Mouse (Mus musculus) lung, adult 2 months (tissue): Measurements from ENCODE around the gene Itpk1. TPM values are rescaled to one million over a fixed set of nuclear protein-coding genes. Genes with fewer than 3 reads are reported as not detected.

Source experiments
- DNase-seq: peaks from one replicate; pipeline ENCODE4 v3.0.0; 2022
- H3K4me1 ChIP-seq: fragments of 200-500 bp; 2 replicates; pipeline ENCODE4 v1.6.1; 2011; ENCODE audit warnings: low read length; ENCODE audit not compliant: control insufficient read depth, insufficient read depth
- H3K4me3 ChIP-seq: fragments of 200-500 bp; replicated peaks from 2 replicates; pipeline ENCODE3; 2011; ENCODE audit warnings: low read depth, mild to moderate bottlenecking, control low read depth, low read length; ENCODE audit errors: extremely low read depth
- CTCF ChIP-seq: fragments of 200-500 bp; IDR thresholded peaks from 2 replicates; pipeline ENCODE4 v1.5.1; 2011; ENCODE audit warnings: mild to moderate bottlenecking, low read length, control low read depth; ENCODE audit not compliant: insufficient read depth
- POLR2A ChIP-seq: fragments of 200-500 bp; IDR thresholded peaks from 2 replicates; pipeline ENCODE4 v1.6.1; 2011; ENCODE audit warnings: low read depth, mild to moderate bottlenecking, control low read depth, low read length, borderline replicate concordance; ENCODE audit errors: extremely low read depth
- WGBS: fragments of 180-500 bp; shearing (Covaris S2); methylation state at CpG from one replicate; pipeline ENCODE4 v1.1.7; 2018; 5-methylcytosine and 5-hydroxymethylcytosine counted together
- polyA plus RNA-seq: library from polyadenylated mRNA; depleted of rRNA; stranded (reverse); fragments of >200 nt; gene quantifications from 2 replicates; pipeline ENCODE4 v1.2.3, GENCODE M21; 2012; rRNA removed

Itpk1 gene
- polyA plus RNA-seq, result 23.0 and 26.3 TPM in 2 replicates

DNA sequence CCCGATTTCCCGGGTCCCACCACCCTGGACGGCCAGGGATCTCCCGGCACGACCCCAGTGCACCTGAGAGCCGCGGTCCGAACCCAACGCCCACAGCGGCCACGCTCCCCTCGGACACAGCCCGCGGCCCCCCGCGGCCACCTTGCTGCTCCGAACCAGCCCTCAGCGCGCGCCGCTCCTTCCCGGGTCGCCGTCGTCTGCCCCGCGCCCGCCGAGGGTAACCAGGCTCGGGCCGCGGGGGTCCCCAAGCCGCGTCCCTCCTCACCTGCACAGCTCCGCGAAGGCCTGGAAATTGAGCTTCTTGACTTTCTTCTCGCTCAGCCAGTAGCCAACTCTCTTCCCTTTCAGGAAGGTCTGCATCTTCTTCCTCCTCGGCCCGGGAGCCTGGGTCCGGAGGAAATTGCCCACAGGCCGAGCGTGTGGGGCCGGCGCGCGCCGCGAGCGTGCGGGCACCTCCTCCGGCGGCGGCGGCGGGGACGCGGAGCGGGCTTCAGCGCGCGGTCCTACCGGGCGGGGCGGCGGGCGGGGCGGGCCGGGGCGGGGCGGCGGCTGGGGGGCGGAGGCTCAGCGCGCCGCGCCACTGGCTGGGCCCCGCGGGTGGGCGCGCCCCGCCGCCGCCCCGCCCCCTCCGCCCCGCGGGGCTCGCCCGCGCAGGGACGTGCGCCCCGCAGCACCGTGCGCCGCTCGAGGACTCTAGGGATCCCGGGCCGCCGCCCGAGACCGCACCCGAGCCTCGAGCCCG lies at the start of gene Itpk1:
Gene Itpk1 (minus strand): TSS at position 474 of the 742 bp plus-strand sequence.
- Histone ChIP-seq H3K4me1 (peaks cover 11% of the 10 kb centered on the region; the same call in 1 of the 2 replicates), H3K4me3 (peak within 1 kb of the TSS; percentile 76)
- 1% methylated on average over 103 of the region's 105 CpGs for WGBS
- no peak for TF ChIP-seq POLR2A
- no peak for TF ChIP-seq CTCF
- DNase-seq, result peak; percentile 57

DNA sequence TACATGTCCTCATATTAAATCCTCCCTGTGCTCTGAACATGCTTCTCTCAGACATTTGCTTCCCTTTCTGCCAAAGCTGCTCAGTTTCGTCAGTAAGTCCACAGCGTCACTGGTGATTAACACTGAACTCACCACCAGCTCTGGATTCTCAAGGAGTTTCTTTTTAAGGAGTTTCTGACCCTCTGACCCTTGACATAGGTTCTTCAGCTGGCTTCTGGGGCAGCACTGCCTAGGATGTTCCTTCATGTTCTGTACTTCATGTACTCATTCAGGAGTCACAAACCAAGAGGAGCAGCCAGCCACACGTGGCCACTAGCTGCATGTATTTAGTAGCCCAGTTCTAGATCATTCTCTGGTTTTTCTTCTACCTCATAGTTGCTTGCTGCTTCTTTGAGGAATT lies 43.5 kb upstream of the Itpk1 start:
- peaks cover 7% of the 10 kb centered on the region for H3K4me1 ChIP-seq
- H3K4me3 ChIP-seq, result no peak overlapping the region
- no peak for DNase-seq
- 78% methylated on average over 3 of the region's 3 CpGs for WGBS
- no peak for TF ChIP-seq POLR2A
- TF ChIP-seq CTCF, result no peak

DNA sequence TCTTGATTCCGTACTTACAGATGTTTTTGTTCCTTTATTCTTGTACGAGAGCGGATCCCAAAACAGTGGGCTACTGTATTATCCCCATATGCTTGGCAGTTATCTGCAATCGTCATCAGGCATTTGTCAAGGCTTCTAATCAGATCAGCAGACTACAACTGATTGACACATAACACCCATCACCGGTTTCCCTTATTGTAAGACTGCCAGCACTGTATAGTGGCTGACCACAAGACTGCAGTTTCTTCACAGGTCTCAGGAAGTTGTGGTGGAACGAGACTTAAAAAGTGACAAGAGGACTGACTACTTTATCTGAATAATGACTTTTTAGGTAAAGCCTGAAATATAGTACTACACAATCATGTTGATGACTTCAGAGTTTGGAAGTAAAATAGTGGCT lies 40.1 kb upstream of the Itpk1 start:
- TF ChIP-seq POLR2A (no peak), CTCF (no peak)
- Histone ChIP-seq H3K4me3 (no peak overlapping the region), H3K4me1 (peaks cover 7% of the 10 kb centered on the region)
- DNase-seq, result no peak
- 44% methylated on average over 6 of the region's 6 CpGs for WGBS

DNA sequence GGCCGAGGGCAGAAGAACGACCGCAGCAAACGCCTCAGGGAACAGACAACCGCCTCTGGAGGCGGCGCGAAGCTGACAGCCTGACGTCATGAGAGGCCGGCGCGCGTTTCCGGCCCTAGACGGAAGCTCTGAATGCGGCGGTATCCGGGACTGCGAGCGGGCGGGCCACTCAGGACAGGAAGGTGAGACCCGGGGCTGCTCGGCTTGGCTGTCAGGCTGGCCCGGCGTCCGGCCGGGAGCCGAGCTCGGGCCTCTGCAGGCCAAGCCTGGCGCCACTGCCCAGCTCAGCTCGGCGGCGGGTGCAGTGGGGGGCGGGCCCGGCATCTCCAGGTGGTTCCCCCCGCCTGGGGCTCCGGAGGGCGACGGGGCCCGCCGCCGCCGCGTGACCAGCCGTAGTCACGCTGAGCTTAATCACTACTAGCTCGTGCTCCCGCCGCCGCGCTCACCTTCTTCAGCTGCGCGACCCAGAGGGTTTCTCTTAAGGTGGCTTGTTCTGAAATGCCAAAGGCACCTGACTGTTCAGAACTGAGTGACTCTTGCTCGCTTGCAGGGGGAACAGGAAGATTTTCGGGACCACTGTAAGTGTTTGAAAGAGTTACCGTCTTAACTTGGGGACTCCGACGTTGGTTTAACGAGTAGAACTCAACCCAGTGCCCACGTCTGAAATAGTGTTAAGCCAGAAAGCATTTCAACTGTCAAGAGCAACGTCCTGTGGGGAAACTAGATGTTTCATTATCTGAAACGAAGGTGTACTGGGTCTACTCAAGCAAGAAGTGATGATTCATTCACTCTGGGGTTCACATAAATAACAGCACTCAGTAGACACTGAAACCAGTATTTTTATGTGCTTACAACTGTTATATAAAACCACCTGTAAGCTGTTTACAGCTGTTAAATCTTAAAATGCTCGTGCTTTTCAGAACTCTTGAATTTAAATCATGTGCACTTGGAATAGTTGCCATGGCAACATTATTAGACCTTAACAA lies 39.2 kb upstream of the Itpk1 start, which contains the start of the genes Moap1 and Tmem251:
Gene Moap1 (minus strand): TSS at position 73 of the 986 bp plus-strand sequence.
Gene Tmem251 (plus strand): TSS at position 174 of the 986 bp plus-strand sequence.
- under 1% methylated on average over 62 of the region's 63 CpGs for whole genome bisulfite sequencing
- TF ChIP-seq CTCF (no peak), POLR2A (peak; percentile 68; the same call in 1 of the 2 replicates)
- H3K4me1 ChIP-seq, result peaks cover 7% of the 10 kb centered on the region
- H3K4me3 ChIP-seq, result peak within 1 kb of the TSS; percentile 80
- DNase-seq, result peak; percentile 89

DNA sequence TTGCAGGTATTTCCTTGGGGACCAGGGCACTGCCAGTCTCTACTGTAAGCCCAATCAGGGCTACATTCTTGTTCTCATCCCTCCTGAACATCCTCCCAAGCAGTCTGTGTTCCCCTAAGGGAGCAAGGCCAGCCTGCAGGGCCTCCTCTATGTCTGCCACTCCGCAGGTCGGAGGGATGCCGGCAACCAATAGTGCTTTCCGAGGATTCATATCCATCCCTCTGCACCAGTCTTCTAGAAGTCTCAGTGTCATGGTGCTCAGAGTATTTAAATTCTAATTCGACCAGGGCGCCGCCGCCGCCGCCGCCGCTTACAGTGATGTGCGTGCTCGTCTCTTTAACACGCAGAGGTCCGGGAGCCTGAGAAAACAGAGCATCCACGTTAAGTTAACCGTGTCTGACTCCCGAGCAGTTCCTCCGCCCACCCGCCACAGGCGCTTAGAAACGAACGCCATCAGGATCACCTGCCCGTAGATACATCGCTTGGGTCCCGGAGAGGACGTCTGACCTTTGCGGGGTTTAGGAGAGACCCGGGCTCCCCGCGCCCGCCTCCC lies 38.4 kb upstream of the Itpk1 start:
- DNase-seq, result no peak
- under 1% methylated on average over 33 of the region's 33 CpGs for WGBS
- TF ChIP-seq CTCF (no peak), POLR2A (no peak)

DNA sequence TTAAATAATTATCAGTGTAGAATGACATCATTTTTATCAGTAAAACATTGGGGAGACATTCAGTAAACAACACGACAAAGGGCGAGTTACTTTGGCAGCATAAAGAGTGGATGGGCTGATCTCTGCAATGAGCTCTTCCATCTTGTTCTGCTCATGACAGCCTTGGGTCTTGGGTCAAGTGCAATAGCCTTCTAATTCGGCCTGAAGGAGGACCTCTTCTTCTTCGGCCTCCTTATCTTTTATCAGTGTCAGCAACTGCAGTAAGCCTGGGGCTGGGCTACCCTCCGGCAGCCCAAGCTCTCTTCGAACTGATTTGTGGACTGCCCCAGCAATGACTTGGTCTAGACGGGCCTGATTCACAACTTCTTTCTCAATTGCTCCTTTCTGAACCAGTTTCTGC lies 37.3 kb upstream of the Itpk1 start:
- Histone ChIP-seq H3K4me3 (no peak overlapping the region), H3K4me1 (peaks cover 7% of the 10 kb centered on the region)
- TF ChIP-seq POLR2A, result no peak
- TF ChIP-seq CTCF, result no peak
- WGBS, result 75% methylated on average over 7 of the region's 7 CpGs
- DNase-seq, result no peak

More for the DNA sequence above, 38.4 kb upstream of the Itpk1 start:
- H3K4me3 ChIP-seq, result peak overlapping the region; percentile 80
- peaks cover 7% of the 10 kb centered on the region for H3K4me1 ChIP-seq

DNA sequence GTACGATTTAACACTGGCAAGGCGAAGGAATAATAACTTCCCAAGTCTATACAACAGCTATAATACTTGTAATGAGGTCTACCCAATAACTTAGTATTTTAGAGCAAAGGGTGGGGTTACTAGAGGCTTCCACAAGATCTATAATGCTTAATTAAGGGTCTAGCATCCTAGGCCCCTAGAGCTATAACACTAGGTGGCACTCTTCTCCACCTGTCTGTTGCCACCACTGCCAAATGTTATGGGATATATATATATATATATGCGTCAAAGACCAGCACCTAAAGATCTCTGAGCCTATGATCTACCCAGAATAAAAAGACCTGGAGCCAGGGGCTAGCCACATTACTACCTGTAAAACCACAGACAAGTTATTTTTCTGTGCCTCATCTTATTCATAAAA lies 35.6 kb upstream of the Itpk1 start:
- Histone ChIP-seq H3K4me1 (peaks cover 7% of the 10 kb centered on the region), H3K4me3 (no peak overlapping the region)
- no peak for TF ChIP-seq POLR2A
- TF ChIP-seq CTCF, result 0 out of 2 replicates have a peak, but pooled peaks have one; percentile 4
- WGBS, result 62% methylated on average over 3 of the region's 3 CpGs
- no peak for DNase-seq

DNA sequence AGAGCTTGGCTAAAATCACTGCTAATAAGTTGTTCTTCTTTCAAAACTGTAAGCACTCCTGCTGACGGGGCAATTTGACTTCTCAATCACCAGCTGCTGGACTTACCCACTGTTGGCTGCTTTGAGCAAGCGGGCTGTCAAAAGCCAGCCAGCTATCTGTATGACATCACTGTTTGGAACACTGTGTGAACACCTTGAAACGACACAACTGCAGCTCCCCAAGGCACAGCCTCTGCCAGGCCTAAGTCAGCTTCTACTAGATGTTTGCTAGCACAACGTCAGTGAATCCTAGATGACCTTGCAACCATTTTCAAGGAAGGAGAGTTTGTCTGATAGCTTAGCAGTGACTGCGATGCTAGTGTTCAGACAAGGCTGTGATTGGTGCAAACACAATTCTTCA lies 34.4 kb upstream of the Itpk1 start:
- Histone ChIP-seq H3K4me1 (peaks cover 2% of the 10 kb centered on the region; the same call in 1 of the 2 replicates), H3K4me3 (no peak overlapping the region)
- no peak for TF ChIP-seq POLR2A
- TF ChIP-seq CTCF, result no peak
- no peak for DNase-seq
- 70% methylated on average over 5 of the region's 5 CpGs for WGBS

DNA sequence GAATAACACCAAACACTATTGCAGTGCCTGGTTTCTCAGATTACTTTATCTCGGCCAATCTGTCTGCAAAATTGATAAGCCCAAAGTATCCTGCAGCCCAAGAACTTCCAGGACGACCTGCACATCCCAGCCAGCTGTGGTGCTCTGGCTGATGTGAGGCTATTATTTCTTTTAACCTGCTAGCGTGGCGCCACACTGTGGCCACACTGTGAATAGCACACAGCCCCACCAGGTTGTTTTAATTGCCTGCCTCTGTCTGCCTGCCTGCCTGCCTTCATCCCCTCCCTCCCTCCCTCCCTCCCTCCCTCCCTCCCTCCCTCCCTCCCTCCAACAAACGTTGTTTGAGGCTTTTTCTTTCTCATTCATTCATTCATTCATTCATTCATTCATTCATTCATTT lies 28.7 kb upstream of the Itpk1 start:
- DNase-seq, result peak; percentile 43
- Histone ChIP-seq H3K4me1 (0 out of 2 replicates have a peak, but pooled peaks cover 2% of the 10 kb centered on the region), H3K4me3 (no peak overlapping the region)
- TF ChIP-seq POLR2A (no peak), CTCF (peak; percentile 80)
- 10% methylated on average over 5 of the region's 5 CpGs for WGBS
